Mouse (Mus musculus) cerebellum, postnatal 10 days (tissue): ENCODE measurements at regions not wholly inside any gene's neighbourhood (a gene's known extent, or its start where the extent isn't known, plus 50 kb on each side); places are given as distances from the start of the nearest gene placed in this dataset.

Source experiments
- DNase-seq, 2 experiments: peaks; one replicate each; pipeline ENCODE4 v3.0.0; 2021; ENCODE audit warnings: mixed read lengths in 2 of 2

GRCm38 (mm10) chr11:12180351-12180750 lies 141.9 kb upstream of the Grb10 start:
- DNase-seq: no peak

GRCm38 (mm10) chr11:12172429-12172828 lies 133.9 kb upstream of the Grb10 start:
- DNase-seq: no peak

DNA sequence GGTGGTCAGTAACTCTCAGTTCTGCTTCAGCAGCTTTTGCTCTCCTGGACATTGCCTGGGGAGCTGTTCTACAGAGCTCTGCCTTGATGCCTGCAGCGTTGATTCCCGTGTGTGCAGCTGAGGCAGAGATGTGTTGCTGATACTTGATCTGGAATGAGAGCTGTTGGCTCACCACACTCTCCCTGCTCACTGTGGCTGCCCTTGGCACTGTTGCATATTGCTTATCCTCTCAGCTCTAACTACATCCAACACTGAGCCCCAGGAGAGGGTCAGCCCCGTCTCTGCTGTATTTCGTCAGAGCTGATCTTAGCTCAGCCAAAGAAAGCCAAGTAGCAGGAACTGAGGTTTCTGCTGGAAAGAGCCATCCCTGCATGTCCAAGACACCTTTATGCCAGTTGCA lies 132.8 kb upstream of the Grb10 start:
- peak in 1 of 2 experiments; percentile 13 for DNase-seq

GRCm38 (mm10) chr11:12168432-12168831 lies 129.9 kb upstream of the Grb10 start:
- DNase-seq: no peak
